Mouse (Mus musculus) neural tube, embryonic 15.5 days (tissue): Measurements from ENCODE around the gene Fam49a. TPM values are rescaled to one million over a fixed set of nuclear protein-coding genes. Genes with fewer than 3 reads are reported as not detected.

Experiments used
- ATAC-seq: fragments of 200-750 bp; cut with Nextera tagmentation; 2 replicates; pipeline ENCODE4 v1.8.0; 2017; ENCODE audit warnings: mild to moderate bottlenecking, moderate TSS enrichment, moderate library complexity; ENCODE audit not compliant: low FRiP score
- H3K27ac ChIP-seq: fragments of 300-500 bp; sonication (generic); replicated peaks from 2 replicates; pipeline ENCODE4 v1.5.1; 2015; ENCODE audit warnings: mild to moderate bottlenecking, inconsistent platforms
- H3K27me3 ChIP-seq: fragments of 300-500 bp; sonication (generic); replicated peaks from 2 replicates; pipeline ENCODE4 v1.6.1; 2015; ENCODE audit warnings: inconsistent platforms
- H3K36me3 ChIP-seq: fragments of 300-500 bp; sonication (generic); 2 replicates; pipeline ENCODE4 v1.6.1; 2015; ENCODE audit warnings: inconsistent platforms
- H3K4me1 ChIP-seq: fragments of 300-500 bp; sonication (generic); 2 replicates; pipeline ENCODE4 v1.6.1; 2015; ENCODE audit warnings: inconsistent platforms
- H3K4me2 ChIP-seq: fragments of 300-500 bp; sonication (generic); 2 replicates; pipeline ENCODE4 v1.6.1; 2015; ENCODE audit warnings: inconsistent platforms, mild to moderate bottlenecking, moderate library complexity
- H3K4me3 ChIP-seq: fragments of 300-500 bp; sonication (generic); replicated peaks from 2 replicates; pipeline ENCODE4 v1.5.1; 2015; ENCODE audit warnings: mild to moderate bottlenecking, inconsistent platforms
- H3K9ac ChIP-seq: fragments of 300-500 bp; sonication (generic); replicated peaks from 2 replicates; pipeline ENCODE4 v1.6.1; 2015; ENCODE audit warnings: mild to moderate bottlenecking, inconsistent platforms
- H3K9me3 ChIP-seq: fragments of 300-500 bp; sonication (generic); replicated peaks from 2 replicates; pipeline ENCODE4 v1.6.1; 2016; ENCODE audit warnings: inconsistent platforms
- WGBS: fragments of 180-500 bp; shearing (Covaris S2); methylation state at CpG from one replicate; pipeline ENCODE4 v1.1.7; 2015; ENCODE audit warnings: mixed read lengths; 5-methylcytosine and 5-hydroxymethylcytosine counted together
- polyA plus RNA-seq: library from polyadenylated mRNA; unstranded; fragments of >200 nt; fragmentation: Nextera tagmentation; extraction: Ambion mirVana; gene quantifications from 2 replicates; pipeline ENCODE4 v1.2.1, GENCODE M21; 2015

The Fam49a gene
- polyA plus RNA-seq, 1 experiment from 2014 or later, result 59.1 TPM

GRCm38 (mm10) chr12:12348625-12349024 is 86.7 kb downstream of the Fam49a start:
- Histone ChIP-seq H3K36me3 (no peaks in the 10 kb centered on the region), H3K4me2 (no peak overlapping the region), H3K9me3 (no peaks in the 10 kb centered on the region), H3K4me1 (0 out of 2 replicates have a peak, but pooled peaks cover 14% of the 10 kb centered on the region), H3K9ac (no peak overlapping the region), H3K4me3 (no peak overlapping the region), H3K27ac (no peak overlapping the region), H3K27me3 (no peaks in the 10 kb centered on the region)
- no peak for ATAC-seq
- 31% methylated on average over 2 of the region's 2 CpGs for whole genome bisulfite sequencing

DNA sequence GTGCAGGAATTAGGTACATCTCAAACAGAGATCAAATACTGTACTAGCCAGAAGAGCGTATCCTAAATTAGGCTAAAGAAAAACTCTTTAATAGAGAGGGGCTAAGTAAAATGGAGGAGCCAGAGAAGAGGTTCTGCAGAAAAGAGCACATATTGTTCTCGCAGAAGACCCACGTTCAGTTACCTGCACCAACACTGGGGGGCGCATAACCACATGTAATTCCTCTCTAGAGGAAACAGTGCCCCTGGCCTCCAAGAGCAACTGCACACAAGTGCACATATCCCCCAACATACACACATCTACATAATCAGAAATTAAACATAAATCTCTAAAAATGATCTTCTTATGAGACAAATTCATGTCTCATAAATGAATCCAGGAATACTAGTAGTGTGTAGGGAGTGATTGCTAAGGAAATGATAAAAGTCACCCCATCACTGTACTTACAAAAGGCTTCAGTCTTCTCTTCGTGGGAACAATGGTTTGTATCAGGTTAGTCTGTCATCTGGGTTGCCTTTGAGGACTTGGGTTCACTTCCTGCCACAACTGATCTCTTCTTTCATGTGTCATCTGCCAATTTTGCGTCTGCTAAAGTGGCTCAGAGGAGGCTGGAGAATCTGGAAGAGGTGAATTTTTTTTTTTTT is 87.8 kb downstream of the Fam49a start:
- no peak overlapping the region for H3K27ac ChIP-seq
- H3K4me1 ChIP-seq, result 0 out of 2 replicates have a peak, but pooled peaks cover 14% of the 10 kb centered on the region
- ATAC-seq, result no peak
- no peaks in the 10 kb centered on the region for H3K9me3 ChIP-seq
- no peak overlapping the region for H3K9ac ChIP-seq
- no peaks in the 10 kb centered on the region for H3K27me3 ChIP-seq
- no peaks in the 10 kb centered on the region for H3K36me3 ChIP-seq
- no peak overlapping the region for H3K4me2 ChIP-seq
- WGBS, result 85% methylated on average over 6 of the region's 6 CpGs
- no peak overlapping the region for H3K4me3 ChIP-seq

GRCm38 (mm10) chr12:12351816-12352552 is 90.0 kb downstream of the Fam49a start:
- Histone ChIP-seq H3K36me3 (no peaks in the 10 kb centered on the region), H3K9me3 (no peaks in the 10 kb centered on the region), H3K4me3 (no peak overlapping the region), H3K4me1 (peaks cover 23% of the 10 kb centered on the region), H3K27me3 (no peaks in the 10 kb centered on the region), H3K27ac (0 out of 2 replicates have a peak overlapping the region, but pooled peaks have one; percentile 28), H3K4me2 (no peak overlapping the region), H3K9ac (no peak overlapping the region)
- WGBS, result 24% methylated on average over 11 of the region's 11 CpGs
- peak; percentile 45 for ATAC-seq

DNA sequence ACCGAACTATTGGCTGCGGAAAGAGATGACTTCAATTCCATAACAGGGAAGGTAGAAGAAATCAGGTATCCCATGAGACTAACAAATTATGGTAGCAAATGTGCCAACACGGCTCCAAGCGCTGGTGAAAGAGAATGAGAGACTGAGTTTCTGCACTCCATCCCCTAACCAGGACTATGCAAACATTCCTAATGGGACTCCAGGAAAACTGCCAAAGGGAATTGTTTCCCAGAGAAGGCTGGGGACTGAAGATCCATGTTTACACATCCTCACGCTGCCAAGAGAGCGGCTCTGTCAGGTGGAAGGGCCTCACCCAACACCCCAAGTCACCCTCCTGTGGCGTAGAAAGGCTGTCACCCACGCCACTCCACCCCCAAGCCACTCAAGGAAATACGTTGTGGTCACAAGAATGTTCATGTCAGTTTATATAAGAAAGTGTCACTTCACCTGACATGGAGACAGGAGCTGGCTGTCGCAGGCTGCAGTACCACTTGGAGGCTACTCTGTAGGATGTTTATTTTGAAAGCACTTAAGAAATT is 92.2 kb downstream of the Fam49a start:
- 79% methylated on average over 10 of the region's 10 CpGs for WGBS
- ATAC-seq, result no peak

DNA sequence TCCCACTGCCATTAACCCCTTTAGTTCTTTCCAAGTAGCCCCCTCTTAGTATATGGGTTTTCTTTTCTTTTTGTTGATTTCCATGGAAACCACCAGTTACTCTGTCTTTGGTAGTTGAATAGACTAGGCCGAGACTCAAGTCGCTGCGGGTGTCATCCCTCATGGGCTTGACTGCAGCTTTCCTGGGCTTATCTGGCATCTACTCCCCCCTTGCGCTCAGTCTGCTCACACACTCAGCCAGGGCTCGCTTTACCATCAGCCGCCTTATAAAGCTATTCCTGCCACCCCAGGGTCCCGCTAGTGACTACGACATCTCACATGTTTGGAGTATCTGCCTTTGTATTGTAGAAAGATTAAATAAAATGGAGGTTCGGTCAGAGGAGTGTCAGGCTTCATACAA is 94.1 kb downstream of the Fam49a start:
- no peaks in the 10 kb centered on the region for H3K27me3 ChIP-seq
- H3K9ac ChIP-seq, result no peak overlapping the region
- no peaks in the 10 kb centered on the region for H3K9me3 ChIP-seq
- no peak overlapping the region for H3K4me2 ChIP-seq
- peaks cover 22% of the 10 kb centered on the region for H3K4me1 ChIP-seq
- H3K4me3 ChIP-seq, result no peak overlapping the region
- 51% methylated on average over 9 of the region's 9 CpGs for WGBS
- H3K36me3 ChIP-seq, result peaks cover 5% of the 10 kb centered on the region
- ATAC-seq, result peak; percentile 22; the same call in 1 of the 2 replicates
- H3K27ac ChIP-seq, result 0 out of 2 replicates have a peak overlapping the region, but pooled peaks have one; percentile 24

More for the DNA sequence above, 92.2 kb downstream of the Fam49a start:
- Histone ChIP-seq H3K36me3 (peaks cover under 1% of the 10 kb centered on the region; the same call in 1 of the 2 replicates), H3K27me3 (no peaks in the 10 kb centered on the region), H3K4me1 (peaks cover 23% of the 10 kb centered on the region), H3K27ac (no peak overlapping the region), H3K4me3 (no peak overlapping the region), H3K9ac (no peak overlapping the region), H3K4me2 (no peak overlapping the region), H3K9me3 (no peaks in the 10 kb centered on the region)

DNA sequence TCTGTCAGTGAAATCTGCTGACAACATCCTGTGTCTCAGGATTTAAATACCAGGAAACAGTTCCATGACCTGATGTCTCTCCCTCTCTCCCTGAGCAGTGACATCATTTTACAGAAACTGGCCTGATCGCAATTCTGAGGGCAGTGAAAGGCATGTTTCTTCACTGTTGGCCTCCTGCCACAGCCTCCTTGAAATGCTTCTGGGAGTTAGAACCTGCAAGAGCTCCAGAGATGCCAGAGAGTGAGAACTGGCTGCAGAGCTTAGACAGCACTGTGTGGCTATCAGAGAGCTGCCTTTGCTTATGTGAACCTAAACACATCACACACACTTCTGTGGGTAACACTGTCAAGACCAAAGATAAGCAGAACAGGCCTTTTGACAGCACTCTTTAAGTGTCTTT is 94.5 kb downstream of the Fam49a start:
- no peak for ATAC-seq
- H3K9ac ChIP-seq, result no peak overlapping the region
- H3K27me3 ChIP-seq, result no peaks in the 10 kb centered on the region
- no peak overlapping the region for H3K4me3 ChIP-seq
- H3K9me3 ChIP-seq, result no peaks in the 10 kb centered on the region
- H3K4me1 ChIP-seq, result peaks cover 18% of the 10 kb centered on the region
- peaks cover 7% of the 10 kb centered on the region for H3K36me3 ChIP-seq
- 48% methylated on average over 1 of the region's 1 CpGs for WGBS
- no peak overlapping the region for H3K4me2 ChIP-seq
- 0 out of 2 replicates have a peak overlapping the region, but pooled peaks have one; percentile 24 for H3K27ac ChIP-seq

GRCm38 (mm10) chr12:12356946-12357345 is 95.0 kb downstream of the Fam49a start:
- peaks cover 14% of the 10 kb centered on the region for H3K4me1 ChIP-seq
- H3K9ac ChIP-seq, result no peak overlapping the region
- no peak overlapping the region for H3K4me2 ChIP-seq
- H3K9me3 ChIP-seq, result no peaks in the 10 kb centered on the region
- no peak for ATAC-seq
- H3K27ac ChIP-seq, result 0 out of 2 replicates have a peak overlapping the region, but pooled peaks have one; percentile 24
- no peaks in the 10 kb centered on the region for H3K27me3 ChIP-seq
- H3K4me3 ChIP-seq, result no peak overlapping the region
- peaks cover 12% of the 10 kb centered on the region for H3K36me3 ChIP-seq
- 75% methylated on average over 5 of the region's 5 CpGs for WGBS

DNA sequence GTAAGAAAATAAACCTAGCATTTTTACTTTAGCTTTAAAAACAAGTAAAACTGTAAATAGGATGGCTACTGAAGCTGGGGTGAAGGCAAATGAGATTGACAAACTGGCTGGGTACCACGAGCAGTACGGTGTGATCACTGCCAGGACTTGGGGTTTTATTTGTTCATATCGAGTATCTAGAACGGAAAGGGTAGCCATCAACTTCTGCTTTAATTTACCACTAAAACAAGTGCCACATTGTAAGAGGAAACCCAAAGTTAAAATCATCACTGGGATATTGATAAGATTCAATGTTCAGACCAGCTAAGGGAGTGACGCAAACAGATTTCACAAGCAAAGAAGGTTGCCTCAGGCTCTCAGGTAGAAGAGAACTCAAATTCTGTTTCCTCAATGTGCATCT is 98.0 kb downstream of the Fam49a start:
- Histone ChIP-seq H3K9me3 (no peaks in the 10 kb centered on the region), H3K4me1 (peaks cover 10% of the 10 kb centered on the region), H3K36me3 (peaks cover 27% of the 10 kb centered on the region), H3K27ac (no peak overlapping the region), H3K27me3 (no peaks in the 10 kb centered on the region), H3K4me2 (no peak overlapping the region), H3K4me3 (no peak overlapping the region), H3K9ac (no peak overlapping the region)
- ATAC-seq, result no peak
- 94% methylated on average over 5 of the region's 5 CpGs for WGBS

GRCm38 (mm10) chr12:12362371-12362770 is 100.4 kb downstream of the Fam49a start:
- Histone ChIP-seq H3K4me2 (no peak overlapping the region), H3K36me3 (peaks cover 43% of the 10 kb centered on the region), H3K9me3 (no peaks in the 10 kb centered on the region), H3K27me3 (no peaks in the 10 kb centered on the region), H3K9ac (no peak overlapping the region), H3K4me1 (no peaks in the 10 kb centered on the region), H3K27ac (no peak overlapping the region), H3K4me3 (no peak overlapping the region)
- 90% methylated on average over 10 of the region's 10 CpGs for WGBS
- no peak for ATAC-seq

DNA sequence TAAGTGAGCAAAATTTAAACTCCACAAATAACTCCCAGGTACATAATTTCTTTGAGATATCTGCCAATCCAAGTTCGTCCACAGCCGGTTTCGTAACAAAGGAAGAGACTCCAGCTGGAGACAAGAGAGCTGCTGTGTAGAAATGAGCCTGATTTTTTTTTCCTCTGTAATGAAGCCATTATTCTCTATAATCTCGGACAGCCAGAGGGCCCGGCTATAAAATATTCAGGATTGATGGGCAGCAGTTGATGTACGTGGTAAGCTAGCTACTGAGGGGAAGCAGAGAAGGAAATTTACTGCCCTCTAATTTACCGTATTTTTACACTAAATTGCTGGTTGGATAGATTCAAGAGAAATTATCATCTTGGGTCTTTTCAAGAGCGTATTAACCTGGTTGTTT is 102.3 kb downstream of the Fam49a start:
- H3K9ac ChIP-seq, result no peak overlapping the region

GRCm38 (mm10) chr12:12367423-12367822 is 105.5 kb downstream of the Fam49a start:
- H3K9ac ChIP-seq, result no peak overlapping the region
- H3K9me3 ChIP-seq, result no peaks in the 10 kb centered on the region
- peaks cover 48% of the 10 kb centered on the region for H3K36me3 ChIP-seq
- H3K4me2 ChIP-seq, result no peak overlapping the region
- no peak for ATAC-seq
- no peaks in the 10 kb centered on the region for H3K27me3 ChIP-seq
- H3K27ac ChIP-seq, result no peak overlapping the region
- WGBS, result 87% methylated on average over 5 of the region's 5 CpGs
- H3K4me1 ChIP-seq, result no peaks in the 10 kb centered on the region
- no peak overlapping the region for H3K4me3 ChIP-seq

More for the DNA sequence above, 102.3 kb downstream of the Fam49a start:
- no peaks in the 10 kb centered on the region for H3K4me1 ChIP-seq
- WGBS, result 36% methylated on average over 8 of the region's 8 CpGs
- H3K9me3 ChIP-seq, result no peaks in the 10 kb centered on the region
- peak overlapping the region; percentile 33; the same call in 1 of the 2 replicates for H3K27ac ChIP-seq
- H3K4me3 ChIP-seq, result no peak overlapping the region
- H3K36me3 ChIP-seq, result peaks cover 46% of the 10 kb centered on the region
- ATAC-seq, result peak; percentile 65
- no peaks in the 10 kb centered on the region for H3K27me3 ChIP-seq
- H3K4me2 ChIP-seq, result no peak overlapping the region
